Mouse (Mus musculus) spleen, adult 2 months (tissue): ENCODE results near the gene Prss29. TPM values are rescaled to one million over a fixed set of nuclear protein-coding genes. Genes with fewer than 3 reads are reported as not detected.
A peak's percentile ranks its signal among the peaks of the same experiment; 100 is the strongest.

ENCODE experiments used
- DNase-seq, 2 experiments: peaks; one replicate each; pipeline versions ENCODE4 v3.0.0 to v3.0.0-alpha.2; 2012 to 2021; ENCODE audit warnings: low spot score in 2 of 2, low read depth in 1 of 2
- H3K27ac ChIP-seq: fragments of 200-500 bp; 2 replicates; pipeline ENCODE4 v1.5.1; 2012; ENCODE audit warnings: low read length, inconsistent platforms; ENCODE audit not compliant: insufficient read depth
- H3K27me3 ChIP-seq: fragments of 200-500 bp; 2 replicates; pipeline ENCODE4 v1.6.1; 2012; ENCODE audit warnings: mild to moderate bottlenecking, moderate library complexity, low read length, inconsistent platforms; ENCODE audit not compliant: control insufficient read depth, insufficient read depth
- H3K36me3 ChIP-seq: fragments of 200-500 bp; 2 replicates; pipeline ENCODE4 v1.6.1; 2012; ENCODE audit warnings: mild to moderate bottlenecking, low read length, inconsistent platforms; ENCODE audit not compliant: control insufficient read depth, insufficient read depth
- H3K4me1 ChIP-seq: fragments of 200-500 bp; 2 replicates; pipeline ENCODE4 v1.6.1; 2011; ENCODE audit warnings: inconsistent platforms; ENCODE audit not compliant: control insufficient read depth, insufficient read depth, insufficient read length
- H3K4me3 ChIP-seq: fragments of 200-500 bp; 2 replicates; pipeline ENCODE4 v1.5.1; 2011; ENCODE audit warnings: mild to moderate bottlenecking, inconsistent platforms; ENCODE audit not compliant: insufficient read depth, insufficient read length; ENCODE audit errors: extremely low read depth
- CTCF ChIP-seq: fragments of 200-500 bp; IDR thresholded peaks from 2 replicates; pipeline ENCODE4 v1.5.1; 2011; ENCODE audit warnings: mild to moderate bottlenecking, inconsistent platforms; ENCODE audit not compliant: insufficient read depth, insufficient read length, insufficient replicate concordance; ENCODE audit errors: extremely low read depth
- POLR2A ChIP-seq: fragments of 200-500 bp; IDR thresholded peaks from 2 replicates; pipeline ENCODE4 v1.6.1; 2011; ENCODE audit warnings: low read depth, low read length, inconsistent platforms
- WGBS: fragments of 180-500 bp; shearing (Covaris S2); methylation state at CpG from one replicate; pipeline ENCODE4 v1.1.7; 2018; 5-methylcytosine and 5-hydroxymethylcytosine counted together
- polyA plus RNA-seq: library from polyadenylated mRNA; depleted of rRNA; stranded (reverse); fragments of >200 nt; gene quantifications from 2 replicates; pipeline ENCODE4 v1.2.3, GENCODE M21; 2012; rRNA removed

The Prss29 gene
- polyA plus RNA-seq, 1 experiment, result 0.32 TPM

DNA sequence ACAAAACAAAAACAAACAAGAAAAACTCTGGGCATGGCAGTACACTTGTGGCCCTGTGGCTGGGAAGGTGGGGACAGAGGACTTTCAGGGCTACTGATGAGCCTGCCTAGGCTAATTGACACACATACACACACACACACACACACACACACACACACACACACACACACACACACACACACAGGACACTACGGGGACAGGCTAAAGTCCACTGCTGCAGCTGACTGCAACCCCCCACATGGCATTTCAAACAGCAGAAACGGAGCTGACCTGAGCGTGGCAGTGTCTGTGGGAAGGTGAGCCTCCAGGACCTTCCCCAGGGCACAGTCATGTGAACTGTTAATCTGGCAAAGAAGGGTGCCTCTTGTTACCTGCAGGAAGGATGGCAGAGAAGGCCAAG lies 23.0 kb downstream of the Prss29 start:
- Histone ChIP-seq H3K36me3 (no peaks in the 10 kb centered on the region), H3K27me3 (no peaks in the 10 kb centered on the region), H3K4me3 (no peak overlapping the region), H3K4me1 (no peaks in the 10 kb centered on the region), H3K27ac (no peak overlapping the region)
- no peak for TF ChIP-seq POLR2A
- no peak for TF ChIP-seq CTCF
- no peak for DNase-seq
- WGBS, result 53% methylated on average over 3 of the region's 3 CpGs

DNA sequence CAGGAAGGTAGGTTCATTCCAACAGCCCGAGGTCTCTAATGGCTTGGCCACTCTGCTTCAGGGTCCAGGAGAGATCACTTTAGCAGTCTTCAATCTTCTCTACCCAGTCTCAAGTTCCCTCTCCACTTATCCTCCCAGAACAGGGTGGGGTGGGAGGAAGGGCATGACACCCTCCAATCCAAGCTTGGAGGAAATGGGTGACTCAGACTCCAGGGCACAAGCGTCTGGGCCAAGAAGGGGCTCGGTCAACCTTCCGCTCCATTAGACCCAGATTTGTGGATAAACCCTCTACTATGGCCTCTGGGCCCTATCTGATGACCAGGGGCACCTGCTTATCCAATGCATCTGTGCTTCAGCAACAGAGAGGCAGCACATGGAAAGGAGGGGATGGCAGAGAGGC lies 27.0 kb downstream of the Prss29 start, which contains the start of gene Tpsab1:
Gene Tpsab1 (minus strand): TSS at position 101 of the 400 bp plus-strand sequence.
- WGBS, result 77% methylated on average over 4 of the region's 4 CpGs
- Histone ChIP-seq H3K36me3 (no peaks in the 10 kb centered on the region), H3K27ac (no peak within 1 kb of the TSS), H3K4me1 (no peaks in the 10 kb centered on the region), H3K4me3 (no peak within 1 kb of the TSS), H3K27me3 (no peaks in the 10 kb centered on the region)
- DNase-seq, result no peak
- no peak for TF ChIP-seq CTCF
- no peak for TF ChIP-seq POLR2A

DNA sequence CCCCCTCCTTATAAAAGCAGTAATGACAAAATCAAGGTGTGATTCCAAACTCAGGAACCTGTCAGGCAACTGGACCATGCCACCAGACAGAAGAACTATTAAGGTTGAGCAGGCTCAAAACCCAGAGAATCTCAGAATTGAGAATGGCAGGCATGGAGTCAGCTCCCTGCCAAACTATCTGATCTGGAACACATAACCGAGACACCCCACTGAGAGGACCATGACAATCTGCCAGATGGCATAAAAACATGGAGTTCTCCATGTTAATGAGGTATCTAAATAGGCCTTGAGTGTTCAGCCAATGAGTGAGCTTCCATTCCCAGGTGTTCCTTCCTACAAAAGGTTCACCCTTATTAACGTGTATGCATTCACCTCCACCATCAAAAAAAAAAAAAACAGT lies 42.8 kb downstream of the Prss29 start:
- Histone ChIP-seq H3K27ac (no peak overlapping the region), H3K4me1 (no peaks in the 10 kb centered on the region), H3K4me3 (no peak overlapping the region), H3K36me3 (no peaks in the 10 kb centered on the region), H3K27me3 (no peaks in the 10 kb centered on the region)
- 59% methylated on average over 2 of the region's 2 CpGs for WGBS
- no peak for DNase-seq
- TF ChIP-seq POLR2A, result no peak
- TF ChIP-seq CTCF, result no peak

DNA sequence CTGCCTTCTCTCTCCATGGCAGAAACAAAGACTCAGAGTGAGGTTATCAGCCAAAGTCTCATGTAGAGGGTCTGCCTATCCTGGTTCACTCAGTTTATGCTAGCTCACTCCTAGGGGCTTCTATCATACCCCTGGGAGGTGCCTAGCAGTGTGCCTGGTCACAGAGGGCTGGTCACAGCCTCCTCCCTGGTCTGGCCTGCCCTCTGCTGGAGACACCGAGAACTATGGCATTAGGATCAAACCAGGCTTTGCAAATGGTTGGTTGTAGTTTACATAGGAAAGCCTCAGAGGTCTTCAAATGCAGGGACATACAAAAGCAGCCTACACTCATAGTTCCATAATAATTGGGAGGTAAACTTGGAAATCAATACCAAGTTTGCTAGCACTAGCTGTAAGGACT lies 45.3 kb downstream of the Prss29 start:
- Histone ChIP-seq H3K36me3 (no peaks in the 10 kb centered on the region), H3K4me1 (no peaks in the 10 kb centered on the region), H3K27ac (no peak overlapping the region), H3K4me3 (no peak overlapping the region), H3K27me3 (no peaks in the 10 kb centered on the region)
- DNase-seq, result peak in 1 of 2 experiments; percentile 17
- 0% methylated on average over 1 of the region's 1 CpGs for WGBS
- no peak for TF ChIP-seq POLR2A
- TF ChIP-seq CTCF, result peak; percentile 53; the same call in 1 of the 2 replicates

DNA sequence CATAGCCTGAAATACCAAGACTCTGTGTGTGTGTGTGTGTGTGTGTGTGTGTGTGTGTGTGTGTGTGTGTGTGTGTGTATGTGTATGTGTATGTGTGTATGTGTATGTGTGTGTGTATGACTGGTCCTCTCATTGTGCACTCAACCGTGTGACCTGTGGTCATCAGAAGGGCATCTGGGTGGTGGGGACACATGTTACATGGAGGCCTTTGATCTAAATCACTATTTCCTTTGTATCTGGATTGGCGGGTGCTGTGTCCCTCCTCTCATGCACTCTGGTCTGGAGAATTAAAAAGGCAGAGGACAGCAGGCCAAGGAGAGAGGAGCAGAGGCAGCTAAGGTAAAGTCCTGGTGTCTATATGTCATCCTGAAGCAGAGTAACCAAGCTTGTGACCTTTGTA lies 47.6 kb downstream of the Prss29 start, which contains the start of gene Tpsb2:
Gene Tpsb2 (plus strand): TSS at position 301 of the 400 bp plus-strand sequence.
- no peak for DNase-seq
- no peaks in the 10 kb centered on the region for H3K4me1 ChIP-seq
- no peak within 1 kb of the TSS for H3K27ac ChIP-seq
- no peaks in the 10 kb centered on the region for H3K36me3 ChIP-seq
- TF ChIP-seq CTCF (no peak), POLR2A (no peak)
- H3K27me3 ChIP-seq, result no peaks in the 10 kb centered on the region
- WGBS, result 75% methylated on average over 2 of the region's 2 CpGs
- no peak within 1 kb of the TSS for H3K4me3 ChIP-seq

DNA sequence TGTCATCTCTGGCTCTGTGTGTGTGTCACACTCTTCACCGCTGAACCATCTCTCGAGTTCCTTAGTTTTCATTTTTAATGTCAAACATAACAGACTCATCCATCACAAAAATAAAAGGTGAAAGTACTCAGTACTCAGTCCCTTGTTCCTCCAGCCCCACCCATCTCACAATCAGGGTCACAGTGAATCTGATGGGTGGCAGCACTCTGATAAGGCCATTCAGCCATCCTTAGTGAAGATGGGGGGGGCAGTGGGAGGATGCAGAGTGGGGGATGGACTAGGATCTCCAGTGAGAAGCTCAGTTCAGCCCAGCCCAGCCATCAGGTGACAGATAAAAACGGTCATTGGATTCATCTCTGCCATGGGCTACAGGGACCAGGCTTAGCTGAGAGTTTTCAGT lies 50.5 kb downstream of the Prss29 start, which contains the start of gene Tpsg1:
Gene Tpsg1 (plus strand): TSS at position 301 of the 400 bp plus-strand sequence.
- no peaks in the 10 kb centered on the region for H3K27me3 ChIP-seq
- no peaks in the 10 kb centered on the region for H3K4me1 ChIP-seq
- DNase-seq, result no peak
- H3K36me3 ChIP-seq, result no peaks in the 10 kb centered on the region
- 80% methylated on average over 3 of the region's 3 CpGs for WGBS
- no peak within 1 kb of the TSS for H3K4me3 ChIP-seq
- TF ChIP-seq POLR2A (no peak), CTCF (no peak)
- no peak within 1 kb of the TSS for H3K27ac ChIP-seq

Other genes with a start within 250 kb of the Prss29 start
- gene Tmem204, start 235.1 kb upstream of the Prss29 start, polyA plus RNA-seq, result 37.6 and 46.7 TPM in 2 replicates
- 20.7 and 22.6 TPM in 2 replicates for gene Telo2, start 202.7 kb upstream of the Prss29 start, polyA plus RNA-seq
- gene Ptx4, start 197.9 kb upstream of the Prss29 start, polyA plus RNA-seq, result not detected in 2 replicates
- gene Clcn7, start 185.3 kb upstream of the Prss29 start, polyA plus RNA-seq, result 27.0 and 29.9 TPM in 2 replicates
- 0.04 TPM in 1 of 2 replicates, not detected in the other for gene Ccdc154, start 156.2 kb upstream of the Prss29 start, polyA plus RNA-seq
- not detected in 2 replicates for gene Gm38655, start 143.2 kb upstream of the Prss29 start, polyA plus RNA-seq
- gene BC003965, start 134.1 kb upstream of the Prss29 start, polyA plus RNA-seq, result 9.1 and 10.0 TPM in 2 replicates
- 30.4 and 32.0 TPM in 2 replicates for gene Unkl, start 130.3 kb upstream of the Prss29 start, polyA plus RNA-seq
- gene Gnptg, start 78.5 kb upstream of the Prss29 start, polyA plus RNA-seq, result 22.4 and 25.6 TPM in 2 replicates
- 13.1 and 15.7 TPM in 2 replicates for gene Tsr3, start 78.5 kb upstream of the Prss29 start, polyA plus RNA-seq
- 23.1 and 23.8 TPM in 2 replicates for gene Baiap3, start 62.3 kb upstream of the Prss29 start, polyA plus RNA-seq
- 95.2 and 102 TPM in 2 replicates for gene Ube2i, start 44.0 kb upstream of the Prss29 start, polyA plus RNA-seq
- 2.5 and 2.7 TPM in 2 replicates for gene Prss34, start 20.3 kb upstream of the Prss29 start, polyA plus RNA-seq
- gene Prss28, start 10.0 kb upstream of the Prss29 start, polyA plus RNA-seq, result not detected in 2 replicates
- gene Tpsab1, start 26.9 kb downstream of the Prss29 start, polyA plus RNA-seq, result 0.11 TPM in 1 of 2 replicates, not detected in the other
- gene Tpsb2, start 47.7 kb downstream of the Prss29 start, polyA plus RNA-seq, result 1.2 and 1.6 TPM in 2 replicates
- gene Tpsg1, start 50.6 kb downstream of the Prss29 start, polyA plus RNA-seq, result 0.09 TPM in 1 of 2 replicates, not detected in the other
- gene Cacna1h, start 115.1 kb downstream of the Prss29 start, polyA plus RNA-seq, result 11.6 and 14.4 TPM in 2 replicates
- 0.06 TPM in 1 of 2 replicates, not detected in the other for gene Tekt4, start 136.0 kb downstream of the Prss29 start, polyA plus RNA-seq
- not detected in 2 replicates for gene Sstr5, start 178.6 kb downstream of the Prss29 start, polyA plus RNA-seq